In the genomic region with DNA sequence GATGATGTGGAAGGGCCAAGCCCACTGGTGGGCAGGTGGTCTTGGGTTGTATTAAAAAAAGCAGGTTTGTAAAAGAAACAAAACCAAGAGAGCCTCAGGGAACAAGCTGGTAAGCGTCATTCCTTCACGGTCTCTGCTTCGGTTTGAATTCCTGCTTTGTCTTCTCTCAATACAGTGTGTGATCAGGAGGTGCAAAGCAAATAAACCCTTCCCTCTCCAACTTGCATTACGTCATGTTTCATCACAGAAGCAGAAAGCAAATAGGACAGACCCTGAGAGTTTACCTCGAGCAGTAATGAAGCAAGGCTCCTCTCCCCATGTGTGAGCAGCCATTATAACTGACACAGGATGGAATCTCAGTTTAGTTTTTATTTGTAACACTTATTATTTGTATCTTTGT, we compare ENCODE assay signal across 24 mouse cellular contexts.
A peak's percentile ranks its signal among the peaks of the same experiment; 100 is the strongest.
DNase-seq lines count a peak whose midpoint lies in the region; ATAC-seq lines count a peak whose summit lies in the region.
"Had no signal": no experiment of that assay in that cellular context is flagged by ENCODE, and none has a peak within 500 bp of the region (broad histone marks: within the 10 kb centered on the region; RNA-seq: fewer than 3 reads in every experiment).

No protein-coding gene starts in this region.

- H3K27ac ChIP-seq in embryonic facial prominence, embryonic 14.5 days (replicated peaks; ENCODE audit: low read depth, low read length): no peak overlapping the region
- no peak overlapping the region for H3K27ac ChIP-seq in embryonic facial prominence, embryonic 10.5 days (replicated peaks)
- H3K27ac ChIP-seq in forebrain, embryonic 14.5 days (ENCODE audit: low read depth, low read length): no peak overlapping the region
- no peak overlapping the region for H3K27ac ChIP-seq in forebrain, embryonic 10.5 days
- H3K27ac ChIP-seq: embryonic facial prominence, embryonic 15.5 days; gastrocnemius, adult 2 months; heart, embryonic 10.5 days; hindbrain, embryonic 10.5 days; hindbrain, embryonic 14.5 days; intestine, embryonic 15.5 days had no signal

- no peaks in the 10 kb centered on the region for H3K9me3 ChIP-seq in embryonic facial prominence, embryonic 14.5 days (ENCODE audit: control insufficient read depth, low read length)
- H3K9me3 ChIP-seq in embryonic facial prominence, embryonic 10.5 days: no peaks in the 10 kb centered on the region
- no peaks in the 10 kb centered on the region for H3K9me3 ChIP-seq in forebrain, embryonic 14.5 days (replicated peaks; ENCODE audit: control insufficient read depth, low read length)
- H3K9me3 ChIP-seq in forebrain, embryonic 10.5 days: no peaks in the 10 kb centered on the region
- H3K9me3 ChIP-seq: embryonic facial prominence, embryonic 15.5 days; heart, embryonic 10.5 days; hindbrain, embryonic 10.5 days; intestine, embryonic 15.5 days had no signal

- H3K36me3 ChIP-seq in embryonic facial prominence, embryonic 14.5 days (ENCODE audit: control insufficient read depth, insufficient read depth, low read length): no peaks in the 10 kb centered on the region
- H3K36me3 ChIP-seq in embryonic facial prominence, embryonic 10.5 days (replicated peaks): no peaks in the 10 kb centered on the region
- no peaks in the 10 kb centered on the region for H3K36me3 ChIP-seq in forebrain, embryonic 14.5 days (ENCODE audit: control insufficient read depth, insufficient read depth, low read length)
- no peaks in the 10 kb centered on the region for H3K36me3 ChIP-seq in forebrain, embryonic 10.5 days (replicated peaks)
- H3K36me3 ChIP-seq: embryonic facial prominence, embryonic 15.5 days; heart, embryonic 10.5 days; hindbrain, embryonic 10.5 days; intestine, embryonic 15.5 days had no signal

- no peaks in the 10 kb centered on the region for H3K27me3 ChIP-seq in embryonic facial prominence, embryonic 14.5 days (replicated peaks; ENCODE audit: control insufficient read depth, insufficient read depth, low read length)
- no peaks in the 10 kb centered on the region for H3K27me3 ChIP-seq in embryonic facial prominence, embryonic 10.5 days (replicated peaks; ENCODE audit: low read depth, poor library complexity, severe bottlenecking)
- no peaks in the 10 kb centered on the region for H3K27me3 ChIP-seq in forebrain, embryonic 14.5 days (replicated peaks; ENCODE audit: control insufficient read depth, insufficient read depth, low read length)
- H3K27me3 ChIP-seq in forebrain, embryonic 10.5 days (ENCODE audit: poor library complexity, severe bottlenecking): no peaks in the 10 kb centered on the region
- H3K27me3 ChIP-seq: embryonic facial prominence, embryonic 15.5 days; intestine, embryonic 15.5 days had no signal

- DNase-seq in embryonic facial prominence, embryonic 14.5 days (ENCODE audit: low spot score): peak; percentile 9
- DNase-seq in embryonic facial prominence, embryonic 10.5 days (ENCODE audit: low spot score): no peak
- peak; percentile 25 for DNase-seq in forebrain, embryonic 14.5 days (ENCODE audit: low spot score)
- DNase-seq in forebrain, embryonic 10.5 days (ENCODE audit: extremely low spot score, low spot score): no peak
- peak; percentile 2 for DNase-seq in retina, postnatal 1 day
- no peak for DNase-seq in retina, embryonic 14.5 days (ENCODE audit: low spot score)
- DNase-seq in embryo, embryonic 9.5 days (ENCODE audit: extremely low spot score): peak; percentile 4
- no peak for DNase-seq in urinary bladder, postnatal 14 days (ENCODE audit: low spot score)
- DNase-seq: adrenal gland, postnatal 14 days; cerebellum, adult 18-20 months; cerebellum, adult 9-11 months; cerebellum, postnatal 36 days; gastrocnemius, adult 2 months; gastrocnemius, postnatal 25 days; heart, adult 18-20 months; kidney, adult 18-20 months had no signal

- no peak for ATAC-seq in embryonic facial prominence, embryonic 14.5 days (ENCODE audit: low read depth)
- peak; percentile 67; the same call in 1 of the 2 replicates for ATAC-seq in forebrain, embryonic 14.5 days
- ATAC-seq: activated CD4-positive, CD25-positive, alpha-beta regulatory T cell, adult 4 months; intestine, embryonic 15.5 days; Patski had no signal

- H3K4me2 ChIP-seq in embryonic facial prominence, embryonic 14.5 days (ENCODE audit: low read depth, low read length): no peak overlapping the region
- no peak overlapping the region for H3K4me2 ChIP-seq in forebrain, embryonic 14.5 days (ENCODE audit: low read length)
- H3K4me2 ChIP-seq: embryonic facial prominence, embryonic 15.5 days; hindbrain, embryonic 14.5 days; intestine, embryonic 15.5 days had no signal

- no peak overlapping the region for H3K9ac ChIP-seq in embryonic facial prominence, embryonic 14.5 days (ENCODE audit: low read depth, low read length)
- no peak overlapping the region for H3K9ac ChIP-seq in forebrain, embryonic 14.5 days (ENCODE audit: low read length)
- H3K9ac ChIP-seq: embryonic facial prominence, embryonic 15.5 days; hindbrain, embryonic 14.5 days; intestine, embryonic 15.5 days had no signal

- no peaks in the 10 kb centered on the region for H3K4me1 ChIP-seq in embryonic facial prominence, embryonic 14.5 days (ENCODE audit: control insufficient read depth, insufficient read depth, low read length)
- no peaks in the 10 kb centered on the region for H3K4me1 ChIP-seq in embryonic facial prominence, embryonic 10.5 days
- 0 out of 2 replicates have a peak, but pooled peaks cover 3% of the 10 kb centered on the region for H3K4me1 ChIP-seq in forebrain, embryonic 14.5 days (ENCODE audit: control insufficient read depth, insufficient read depth, low read length)
- H3K4me1 ChIP-seq in forebrain, embryonic 10.5 days: 0 out of 2 replicates have a peak, but pooled peaks cover 6% of the 10 kb centered on the region
- H3K4me1 ChIP-seq: embryonic facial prominence, embryonic 15.5 days; heart, embryonic 10.5 days; hindbrain, embryonic 10.5 days; intestine, embryonic 15.5 days had no signal

- 28% methylated on average over 5 of the region's 5 CpGs for WGBS in embryonic facial prominence, embryonic 14.5 days
- WGBS in embryonic facial prominence, embryonic 10.5 days: 29% methylated on average over 5 of the region's 5 CpGs
- WGBS in forebrain, embryonic 14.5 days: 9% methylated on average over 5 of the region's 5 CpGs
- WGBS in forebrain, embryonic 10.5 days: 38% methylated on average over 5 of the region's 5 CpGs

- H3K4me3 ChIP-seq in embryonic facial prominence, embryonic 14.5 days (ENCODE audit: low read depth, low read length): no peak overlapping the region
- no peak overlapping the region for H3K4me3 ChIP-seq in embryonic facial prominence, embryonic 10.5 days
- H3K4me3 ChIP-seq in forebrain, embryonic 14.5 days (ENCODE audit: low read depth, low read length): no peak overlapping the region
- H3K4me3 ChIP-seq in forebrain, embryonic 10.5 days: no peak overlapping the region
- H3K4me3 ChIP-seq: embryonic facial prominence, embryonic 15.5 days; erythroblast, embryonic 14.5 days; gastrocnemius, adult 2 months; heart, embryonic 10.5 days; hindbrain, embryonic 10.5 days; intestine, embryonic 15.5 days had no signal

Comparison
In these comparisons a context has a peak if more than half of its experiments do, and no peak if none do; other contexts are left out.
1. DNase-seq: peak in embryonic facial prominence, embryonic 14.5 days (single experiment), forebrain, embryonic 14.5 days (single experiment), retina, postnatal 1 day (single experiment) and embryo, embryonic 9.5 days (single experiment); none in embryonic facial prominence, embryonic 10.5 days (single experiment), forebrain, embryonic 10.5 days (single experiment), retina, embryonic 14.5 days (single experiment) and urinary bladder, postnatal 14 days (single experiment).